Mouse (Mus musculus) liver, embryonic 15.5 days (tissue): ENCODE data around the gene Accs. TPM values are rescaled to one million over a fixed set of nuclear protein-coding genes. Genes with fewer than 3 reads are reported as not detected.
A peak's percentile ranks its signal among the peaks of the same experiment; 100 is the strongest.

ENCODE experiments used
- ATAC-seq: fragments of 200-750 bp; cut with Nextera tagmentation; 2 replicates; pipeline ENCODE4 v1.8.0; 2017; ENCODE audit warnings: moderate number of reproducible peaks, mild to moderate bottlenecking, moderate library complexity; ENCODE audit not compliant: insufficient read depth
- H3K27ac ChIP-seq: fragments of 300-500 bp; sonication (generic); replicated peaks from 2 replicates; pipeline ENCODE4 v1.5.1; 2015; ENCODE audit warnings: mild to moderate bottlenecking, inconsistent platforms
- H3K27me3 ChIP-seq: fragments of 300-500 bp; sonication (generic); 2 replicates; pipeline ENCODE4 v1.6.1; 2015; ENCODE audit warnings: mild to moderate bottlenecking, inconsistent platforms
- H3K36me3 ChIP-seq: fragments of 300-500 bp; sonication (generic); replicated peaks from 2 replicates; pipeline ENCODE4 v1.6.1; 2015; ENCODE audit warnings: moderate library complexity, mild to moderate bottlenecking, inconsistent platforms
- H3K4me1 ChIP-seq: fragments of 300-500 bp; sonication (generic); replicated peaks from 2 replicates; pipeline ENCODE4 v1.6.1; 2015; ENCODE audit warnings: inconsistent platforms
- H3K4me2 ChIP-seq: fragments of 300-500 bp; sonication (generic); 2 replicates; pipeline ENCODE4 v1.6.1; 2015; ENCODE audit warnings: moderate library complexity, mild to moderate bottlenecking, inconsistent platforms
- H3K4me3 ChIP-seq: fragments of 300-500 bp; sonication (generic); replicated peaks from 2 replicates; pipeline ENCODE4 v1.5.1; 2015; ENCODE audit warnings: mild to moderate bottlenecking, inconsistent platforms
- H3K9ac ChIP-seq: fragments of 300-500 bp; sonication (generic); 2 replicates; pipeline ENCODE4 v1.6.1; 2015; ENCODE audit warnings: moderate library complexity, mild to moderate bottlenecking, inconsistent platforms
- H3K9me3 ChIP-seq: fragments of 300-500 bp; sonication (generic); replicated peaks from 2 replicates; pipeline ENCODE4 v1.6.1; 2016; ENCODE audit warnings: inconsistent platforms
- WGBS: fragments of 180-500 bp; shearing (Covaris S2); methylation state at CpG from one replicate; pipeline ENCODE4 v1.1.7; 2015; ENCODE audit warnings: mixed read lengths; ENCODE audit not compliant: insufficient replicate concordance; 5-methylcytosine and 5-hydroxymethylcytosine counted together
- polyA plus RNA-seq: library from polyadenylated mRNA; unstranded; fragments of >200 nt; fragmentation: Nextera tagmentation; extraction: Ambion mirVana; gene quantifications from 2 replicates; pipeline ENCODE4 v1.2.1, GENCODE M21; 2015

The Accs gene
- polyA plus RNA-seq, 1 experiment from 2014 or later = 1.1 TPM

DNA sequence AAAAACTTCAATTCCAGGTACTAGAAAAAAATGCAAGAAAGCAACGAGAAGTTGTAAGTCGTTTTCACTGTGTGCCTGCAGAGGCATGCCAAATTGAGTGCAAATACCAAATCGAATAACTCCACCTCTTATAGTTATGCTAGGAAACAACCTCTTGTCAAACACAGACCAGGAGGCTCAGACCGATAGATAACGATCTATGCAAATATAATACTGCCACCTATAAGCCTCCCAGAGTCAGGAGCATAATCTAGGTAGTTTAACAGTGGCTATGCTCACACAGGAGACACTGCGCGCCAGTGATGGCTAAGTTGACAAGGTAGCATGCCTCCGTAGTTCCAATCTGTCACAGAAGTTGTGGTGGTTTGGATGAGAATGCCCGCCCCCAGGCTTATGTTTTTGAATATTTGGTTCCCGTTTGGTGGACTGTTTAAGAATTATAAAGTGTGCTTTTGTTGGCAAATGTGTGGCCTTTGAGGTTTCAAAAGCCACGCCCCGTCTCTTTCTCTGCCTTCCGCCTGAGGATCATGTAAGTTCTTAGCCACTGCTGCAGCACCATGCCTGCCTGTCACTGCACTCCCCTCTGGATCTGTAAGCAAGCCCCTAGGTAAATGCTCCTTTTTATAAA is 688 bp upstream of the Accs start:
- 25% methylated on average over 13 of the region's 13 CpGs for WGBS

GRCm38 (mm10) chr2:93841349-93841748 is 8.4 kb downstream of the Accs start:
- Histone ChIP-seq H3K36me3 (no peaks in the 10 kb centered on the region), H3K4me3 (no peak overlapping the region), H3K27ac (no peak overlapping the region), H3K4me2 (no peak overlapping the region), H3K27me3 (no peaks in the 10 kb centered on the region), H3K9me3 (no peaks in the 10 kb centered on the region), H3K4me1 (no peaks in the 10 kb centered on the region), H3K9ac (no peak overlapping the region)
- WGBS = 64% methylated on average over 3 of the region's 3 CpGs
- ATAC-seq = no peak

More for the DNA sequence above, 688 bp upstream of the Accs start:
- no peak for ATAC-seq
- Histone ChIP-seq H3K27ac (no peak overlapping the region), H3K27me3 (no peaks in the 10 kb centered on the region), H3K9ac (no peak overlapping the region), H3K4me1 (peaks cover 18% of the 10 kb centered on the region; the same call in 1 of the 2 replicates), H3K4me2 (peak overlapping the region; percentile 86), H3K36me3 (no peaks in the 10 kb centered on the region), H3K9me3 (no peaks in the 10 kb centered on the region), H3K4me3 (peak overlapping the region; percentile 63; the same call in 1 of the 2 replicates)

- H3K4me2 ChIP-seq = no peak overlapping the region
- H3K9me3 ChIP-seq = no peaks in the 10 kb centered on the region
- no peaks in the 10 kb centered on the region for H3K36me3 ChIP-seq
- H3K9ac ChIP-seq = no peak overlapping the region
- no peaks in the 10 kb centered on the region for H3K27me3 ChIP-seq
- no peaks in the 10 kb centered on the region for H3K4me1 ChIP-seq
- H3K27ac ChIP-seq = no peak overlapping the region
- WGBS = 65% methylated on average over 6 of the region's 6 CpGs
- no peak overlapping the region for H3K4me3 ChIP-seq
- no peak for ATAC-seq
Measured at GRCm38 (mm10) chr2:93840109-93840508, 9.6 kb downstream of the Accs start.

DNA sequence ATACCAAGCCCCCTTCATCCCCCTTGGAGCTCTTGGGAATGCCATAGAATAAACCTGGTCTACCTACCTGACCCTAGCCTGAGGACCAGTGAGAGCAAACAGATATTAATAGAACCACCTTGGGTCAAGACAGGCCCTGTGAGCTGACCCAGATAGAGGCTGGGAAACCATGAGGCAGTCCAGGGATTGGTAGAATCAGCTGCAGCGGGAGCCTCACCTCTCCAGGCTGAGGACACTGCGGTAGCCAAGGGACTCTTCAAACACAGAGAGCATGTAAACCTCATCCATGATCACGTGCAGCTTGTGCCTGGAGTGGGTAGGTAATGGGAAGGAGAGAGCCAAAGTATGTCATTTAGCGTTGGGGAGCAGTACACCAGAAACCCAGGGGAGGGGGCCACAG is 10.8 kb downstream of the Accs start:
- no peak overlapping the region for H3K4me3 ChIP-seq
- H3K27ac ChIP-seq = no peak overlapping the region

DNA sequence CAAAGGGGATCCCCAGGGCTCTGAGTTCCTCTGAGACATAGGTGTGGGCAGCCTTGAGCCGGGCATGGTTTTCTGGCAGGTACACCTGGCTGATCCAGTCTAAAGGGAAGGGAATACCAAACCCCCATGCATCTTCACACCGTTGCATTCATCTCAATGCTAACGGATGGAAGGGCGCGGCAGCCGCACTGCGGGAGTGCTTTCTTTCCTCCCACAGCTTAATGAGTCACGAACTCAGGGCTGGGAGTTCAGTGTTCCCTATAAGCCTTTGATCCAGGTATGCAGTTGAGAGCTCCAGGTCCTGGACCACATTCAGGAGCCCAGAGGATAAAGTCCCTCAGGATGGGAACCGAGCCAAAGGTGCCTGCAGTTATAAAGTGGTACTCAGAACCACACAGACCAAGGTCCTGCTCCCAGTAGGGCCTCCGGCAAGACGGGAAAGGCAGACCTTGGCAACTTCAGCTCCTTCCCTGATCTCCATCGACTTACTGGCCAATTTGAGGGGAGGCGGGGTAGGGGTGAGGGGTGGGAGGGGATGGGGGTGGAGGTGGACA is 13.4 kb downstream of the Accs start:
- H3K4me2 ChIP-seq = no peak overlapping the region
- no peak for ATAC-seq
- no peaks in the 10 kb centered on the region for H3K27me3 ChIP-seq
- H3K9ac ChIP-seq = no peak overlapping the region
- H3K4me1 ChIP-seq = no peaks in the 10 kb centered on the region
- H3K36me3 ChIP-seq = no peaks in the 10 kb centered on the region
- whole genome bisulfite sequencing = 68% methylated on average over 13 of the region's 13 CpGs
- H3K4me3 ChIP-seq = no peak overlapping the region
- no peaks in the 10 kb centered on the region for H3K9me3 ChIP-seq
- no peak overlapping the region for H3K27ac ChIP-seq

More for the DNA sequence above, 10.8 kb downstream of the Accs start:
- no peaks in the 10 kb centered on the region for H3K9me3 ChIP-seq
- no peaks in the 10 kb centered on the region for H3K36me3 ChIP-seq
- H3K4me1 ChIP-seq = no peaks in the 10 kb centered on the region
- WGBS = 73% methylated on average over 4 of the region's 4 CpGs
- H3K27me3 ChIP-seq = no peaks in the 10 kb centered on the region
- no peak overlapping the region for H3K4me2 ChIP-seq
- no peak overlapping the region for H3K9ac ChIP-seq
- no peak for ATAC-seq

DNA sequence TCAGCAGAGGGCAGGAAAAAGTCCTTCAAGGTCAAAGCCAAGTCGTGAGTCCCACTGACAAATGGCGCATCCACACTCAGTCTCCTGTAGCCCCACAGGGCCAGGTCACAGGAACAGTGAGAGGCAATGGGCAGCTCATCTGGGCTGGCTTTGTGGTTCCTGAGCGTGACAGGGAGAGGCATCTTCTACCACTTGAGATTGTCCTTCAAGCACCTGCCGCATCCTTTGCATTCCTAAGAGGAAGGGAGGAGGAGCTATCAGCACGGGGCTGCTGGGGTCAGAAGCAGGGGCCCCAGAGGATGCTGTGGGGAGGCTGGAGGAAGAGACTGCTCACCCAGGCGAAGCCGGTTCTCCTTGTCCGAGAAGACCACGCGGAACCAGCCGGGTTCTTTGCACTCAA is 14.1 kb downstream of the Accs start:
- WGBS = 75% methylated on average over 11 of the region's 11 CpGs
- no peak overlapping the region for H3K9ac ChIP-seq

DNA sequence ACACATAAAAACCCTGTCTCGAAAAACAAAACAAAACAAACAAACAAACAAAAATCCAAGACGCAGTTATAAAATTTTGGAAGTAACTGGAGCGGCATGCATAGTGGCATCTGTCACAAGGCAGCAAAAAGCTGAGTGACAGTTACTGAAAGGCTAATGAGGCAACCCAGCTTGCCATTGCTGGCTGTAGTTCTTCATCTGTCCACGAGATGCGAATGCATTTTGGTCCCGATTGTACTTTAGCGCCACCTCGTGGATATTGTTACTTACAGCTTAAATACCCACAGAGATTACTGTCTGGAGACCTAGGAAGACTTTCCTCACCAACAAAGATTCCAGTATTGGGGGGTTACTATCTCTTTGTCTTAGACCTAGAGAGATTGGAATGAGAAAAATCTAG is 26.2 kb downstream of the Accs start:
- H3K9me3 ChIP-seq = no peaks in the 10 kb centered on the region
- no peak overlapping the region for H3K9ac ChIP-seq
- peaks cover 21% of the 10 kb centered on the region for H3K4me1 ChIP-seq
- WGBS = 13% methylated on average over 8 of the region's 8 CpGs
- no peak overlapping the region for H3K4me2 ChIP-seq
- H3K27ac ChIP-seq = no peak overlapping the region
- no peak overlapping the region for H3K4me3 ChIP-seq
- no peaks in the 10 kb centered on the region for H3K27me3 ChIP-seq
- ATAC-seq = no peak
- no peaks in the 10 kb centered on the region for H3K36me3 ChIP-seq

More for the DNA sequence above, 14.1 kb downstream of the Accs start:
- Histone ChIP-seq H3K27ac (no peak overlapping the region), H3K4me1 (no peaks in the 10 kb centered on the region), H3K9me3 (no peaks in the 10 kb centered on the region), H3K36me3 (no peaks in the 10 kb centered on the region), H3K4me3 (no peak overlapping the region), H3K27me3 (no peaks in the 10 kb centered on the region), H3K4me2 (no peak overlapping the region)
- ATAC-seq = no peak

GRCm38 (mm10) chr2:93822045-93822749 is 27.5 kb downstream of the Accs start, which contains the start of gene Ext2:
Ext2 (minus strand) TSS chr2:93822568.
- Histone ChIP-seq H3K27me3 (no peaks in the 10 kb centered on the region), H3K36me3 (no peaks in the 10 kb centered on the region), H3K9ac (peak within 1 kb of the TSS; percentile 82), H3K4me2 (peak within 1 kb of the TSS; percentile 82), H3K9me3 (no peaks in the 10 kb centered on the region), H3K4me3 (peak within 1 kb of the TSS; percentile 79), H3K4me1 (peaks cover 32% of the 10 kb centered on the region), H3K27ac (peak within 1 kb of the TSS; percentile 38; the same call in 1 of the 2 replicates)
- WGBS = under 1% methylated on average over 63 of the region's 66 CpGs
- ATAC-seq = peak; percentile 84

DNA sequence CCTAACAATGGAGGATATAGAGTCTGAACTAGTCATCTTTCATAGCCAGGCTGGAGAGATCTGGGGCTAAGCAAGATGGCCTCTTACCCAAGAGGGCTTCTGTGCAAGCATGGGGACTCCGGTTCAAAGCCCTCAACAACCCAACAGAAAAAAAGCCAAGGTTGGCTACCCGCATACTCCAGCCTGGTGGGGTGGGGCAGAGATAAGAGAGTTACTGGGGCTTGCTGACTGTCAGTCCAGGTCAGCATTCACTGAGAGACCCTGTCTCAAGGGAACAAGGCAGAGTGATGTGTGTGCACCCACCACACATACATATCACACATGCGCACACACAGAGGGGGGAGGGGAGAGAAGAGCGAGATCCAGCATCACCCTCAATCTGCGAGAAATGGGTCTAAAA is 32.0 kb downstream of the Accs start:
- no peaks in the 10 kb centered on the region for H3K27me3 ChIP-seq
- H3K4me2 ChIP-seq = no peak overlapping the region
- H3K36me3 ChIP-seq = no peaks in the 10 kb centered on the region; the same call in 1 of the 2 replicates
- ATAC-seq = 0 out of 2 replicates have a peak, but pooled peaks have one; percentile 33
- WGBS = 37% methylated on average over 5 of the region's 5 CpGs
- H3K4me1 ChIP-seq = peaks cover 28% of the 10 kb centered on the region
- no peaks in the 10 kb centered on the region for H3K9me3 ChIP-seq
- no peak overlapping the region for H3K9ac ChIP-seq
- no peak overlapping the region for H3K27ac ChIP-seq
- H3K4me3 ChIP-seq = no peak overlapping the region

GRCm38 (mm10) chr2:93813343-93813742 is 36.4 kb downstream of the Accs start:
- Histone ChIP-seq H3K27ac (no peak overlapping the region), H3K27me3 (no peaks in the 10 kb centered on the region), H3K4me3 (no peak overlapping the region), H3K9me3 (no peaks in the 10 kb centered on the region), H3K4me2 (no peak overlapping the region), H3K9ac (no peak overlapping the region), H3K36me3 (peaks cover 20% of the 10 kb centered on the region; the same call in 1 of the 2 replicates), H3K4me1 (peaks cover 9% of the 10 kb centered on the region)
- no peak for ATAC-seq
- 85% methylated on average over 22 of the region's 22 CpGs for WGBS

DNA sequence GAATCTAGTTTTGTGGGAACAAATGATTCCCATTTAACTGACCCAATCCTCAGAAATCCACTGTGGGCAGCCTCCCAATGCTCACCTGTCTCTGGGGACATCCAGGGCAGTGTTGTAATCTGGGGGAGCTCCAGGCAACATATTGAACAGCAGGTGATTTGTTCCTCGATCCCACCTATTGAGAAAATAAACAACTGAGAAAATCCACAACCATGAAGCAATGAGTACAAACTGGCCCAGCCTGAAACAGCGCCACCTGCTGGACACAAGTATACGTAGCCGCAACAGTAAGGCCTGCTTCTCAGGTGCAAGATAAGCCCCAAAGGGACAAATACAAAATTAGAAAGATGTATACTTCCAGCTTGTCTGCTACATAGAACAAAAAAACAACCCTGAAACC is 37.9 kb downstream of the Accs start:
- H3K9me3 ChIP-seq = no peaks in the 10 kb centered on the region
- H3K4me3 ChIP-seq = no peak overlapping the region
- H3K27ac ChIP-seq = no peak overlapping the region
- ATAC-seq = no peak
- no peaks in the 10 kb centered on the region for H3K27me3 ChIP-seq
- H3K36me3 ChIP-seq = peaks cover 23% of the 10 kb centered on the region; the same call in 1 of the 2 replicates
- H3K4me1 ChIP-seq = no peaks in the 10 kb centered on the region
- H3K4me2 ChIP-seq = no peak overlapping the region
- no peak overlapping the region for H3K9ac ChIP-seq
- 26% methylated on average over 4 of the region's 4 CpGs for WGBS
